Mouse (Mus musculus) brain, embryonic 18.5 days (tissue): ENCODE measurements around the gene Plekho1.

Experiments used
- DNase-seq: peaks from one replicate; pipeline ENCODE4 v3.0.0-alpha.2; 2012; ENCODE audit warnings: low read depth, low spot score

Plekho1 gene

DNA sequence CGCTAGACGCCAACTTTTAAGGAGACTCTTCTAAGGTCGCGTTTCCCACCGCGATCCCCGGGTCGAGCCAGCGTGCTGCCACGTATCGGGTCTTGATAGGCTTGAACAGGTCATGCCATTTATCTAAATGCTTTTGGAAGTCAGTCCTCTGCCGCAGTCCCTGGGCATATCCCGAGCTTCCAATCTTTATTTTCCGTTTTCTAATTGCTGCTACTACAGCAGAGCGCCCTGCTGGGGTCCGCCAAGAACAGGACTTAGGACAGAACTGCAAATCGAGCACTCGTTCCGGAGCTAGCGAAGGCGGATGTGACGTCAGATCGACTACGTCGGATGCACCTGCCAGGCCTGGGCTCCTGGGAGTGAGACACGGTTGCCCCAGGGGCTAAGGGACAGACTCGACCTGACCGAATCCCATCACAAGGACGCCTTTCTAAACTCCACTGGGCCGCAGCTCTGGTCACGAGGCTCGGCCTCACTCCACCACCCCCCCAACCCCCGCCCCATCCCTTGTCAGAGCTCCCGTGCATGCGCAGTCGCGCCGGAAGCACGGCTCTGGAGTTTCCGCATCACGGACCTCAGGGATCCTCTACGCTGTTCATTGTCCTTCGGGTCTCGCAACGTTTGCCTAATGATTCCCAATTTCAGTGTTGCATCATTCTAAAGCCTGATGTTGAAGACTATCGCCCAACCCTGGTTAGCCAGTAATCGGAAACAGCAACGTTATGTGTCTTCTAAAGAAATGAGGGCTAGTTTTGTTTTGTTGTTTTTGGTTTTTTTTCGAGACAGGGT lies 44.8 kb downstream of the Plekho1 start:
- DNase-seq, result peak; percentile 87

- no peak for DNase-seq
These were observed 47.5 kb downstream of the Plekho1 start for GRCm38 (mm10) chr3:95948325-95948724.

- no peak for DNase-seq
These were observed 50.0 kb downstream of the Plekho1 start for GRCm38 (mm10) chr3:95945731-95946240.

GRCm38 (mm10) chr3:95944742-95945141 lies 51.1 kb downstream of the Plekho1 start:
- DNase-seq, result no peak

- no peak for DNase-seq
These were observed 52.6 kb downstream of the Plekho1 start for GRCm38 (mm10) chr3:95943226-95943625.

- no peak for DNase-seq
These were observed 53.1 kb downstream of the Plekho1 start for GRCm38 (mm10) chr3:95942749-95943148.

DNA sequence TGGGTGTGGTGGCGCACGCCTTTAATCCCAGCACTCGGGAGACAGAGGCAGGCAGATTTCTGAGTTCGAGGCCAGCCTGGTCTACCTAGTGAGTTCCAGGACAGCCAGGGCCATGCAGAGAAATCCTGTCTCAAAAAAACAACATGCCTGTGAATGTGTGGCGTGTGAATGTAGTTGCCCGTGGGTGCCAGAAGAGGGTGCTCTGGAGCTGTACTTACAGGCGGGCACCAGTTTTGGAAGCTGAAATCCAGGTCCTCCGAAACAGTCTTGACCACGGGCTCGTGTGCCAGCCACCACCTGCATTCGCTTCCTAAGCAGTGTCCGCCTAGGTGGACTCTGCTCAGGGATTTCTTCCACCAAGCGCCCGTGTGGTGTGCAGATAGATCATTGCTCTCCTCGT lies 57.0 kb downstream of the Plekho1 start:
- no peak for DNase-seq
